Mouse (Mus musculus): ENCODE data around the gene Gm11037. TPM values are rescaled to one million over a fixed set of nuclear protein-coding genes. Genes with fewer than 3 reads are reported as not detected.

Gm11037 gene
- polyA plus RNA-seq, 1 experiment from 2014 or later: not detected

DNA sequence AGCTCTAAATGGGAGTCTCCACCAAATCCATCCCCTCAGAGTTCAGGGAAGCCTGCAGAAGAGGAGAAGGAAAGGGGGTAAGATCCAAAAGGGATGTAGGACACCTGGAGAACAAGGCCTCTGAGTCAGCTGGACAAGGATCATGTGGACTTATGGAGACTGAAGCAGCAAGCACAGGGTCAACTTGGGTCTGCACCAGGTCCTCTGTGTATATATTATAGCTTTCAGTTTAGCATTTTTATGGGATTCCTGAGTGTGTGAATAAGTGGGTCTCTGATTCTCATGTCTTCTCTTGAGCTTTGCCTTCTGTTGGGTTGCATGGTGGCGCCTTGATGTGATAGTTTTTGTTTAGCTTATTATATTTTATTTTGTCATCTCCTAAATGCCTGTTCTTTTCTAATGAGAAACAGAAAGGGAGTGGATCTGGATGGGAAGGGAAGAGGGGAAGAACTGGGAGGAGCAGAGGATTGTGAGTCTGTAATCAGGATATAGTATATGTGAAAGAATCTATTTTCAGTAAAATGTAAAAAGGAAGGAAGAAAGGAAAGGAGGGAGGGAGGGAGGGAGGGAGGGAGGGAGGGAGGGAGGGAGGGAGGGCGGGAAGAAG lies 14.2 kb upstream of the Gm11037 start:
- Histone ChIP-seq H3K36me3 (ENCODE audit: control insufficient read depth, insufficient read depth, low read length) (no peaks in the 10 kb centered on the region), H3K9me3 (ENCODE audit: control insufficient read depth, low read length) (no peaks in the 10 kb centered on the region), H3K4me3 (ENCODE audit: control insufficient read depth in 1 of 2, insufficient read depth in 1 of 2, low read depth in 1 of 2, low read length in 2 of 2) (no peak overlapping the region), H3K27me3 (ENCODE audit: control insufficient read depth, insufficient read depth, low read length) (no peaks in the 10 kb centered on the region), H3K27ac (replicated peaks in 1 of 2; ENCODE audit: control insufficient read depth in 1 of 2, insufficient read depth in 1 of 2, low read depth in 2 of 2, low read length in 2 of 2) (no peak overlapping the region), H3K4me1 (ENCODE audit: control insufficient read depth in 2 of 2, insufficient read depth in 2 of 2, low read length in 2 of 2) (no peaks in the 10 kb centered on the region), H3K4me2 (ENCODE audit: low read length) (no peak overlapping the region), H3K9ac (ENCODE audit: low read length) (no peak overlapping the region)
- 70% methylated on average over 2 of the region's 2 CpGs for WGBS
- no peak for ATAC-seq (ENCODE audit: insufficient number of reproducible peaks, insufficient read depth, low FRiP score, low read depth)

DNA sequence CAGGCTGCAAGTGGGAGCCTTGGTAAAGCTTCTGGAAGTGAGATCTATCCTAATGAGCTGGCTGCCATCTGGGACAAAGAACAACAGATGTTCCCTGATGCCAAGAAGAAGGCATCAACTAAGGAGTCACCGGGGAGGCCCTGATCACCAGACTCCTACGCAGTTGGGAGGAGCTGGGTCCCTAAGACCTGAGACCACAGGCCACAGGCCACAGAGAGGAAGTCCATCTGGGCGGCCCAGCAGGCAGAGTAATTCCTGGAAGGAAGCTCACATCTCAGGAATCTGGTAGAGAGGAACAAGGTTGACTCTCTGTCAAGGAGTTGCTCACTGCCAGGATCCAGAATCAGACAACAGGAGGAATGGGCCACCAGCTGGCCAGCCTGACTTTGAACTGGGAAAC lies 9.1 kb upstream of the Gm11037 start:
- Histone ChIP-seq H3K9me3 (ENCODE audit: control insufficient read depth, low read length) (no peaks in the 10 kb centered on the region), H3K4me1 (ENCODE audit: control insufficient read depth in 2 of 2, insufficient read depth in 2 of 2, low read length in 2 of 2) (peaks cover 6 to 13% of the 10 kb centered on the region in 2 experiments), H3K9ac (ENCODE audit: low read length) (no peak overlapping the region), H3K27me3 (ENCODE audit: control insufficient read depth, insufficient read depth, low read length) (no peaks in the 10 kb centered on the region), H3K4me2 (ENCODE audit: low read length) (no peak overlapping the region), H3K4me3 (ENCODE audit: control insufficient read depth in 1 of 2, insufficient read depth in 1 of 2, low read depth in 1 of 2, low read length in 2 of 2) (no peak overlapping the region), H3K27ac (replicated peaks in 1 of 2; ENCODE audit: control insufficient read depth in 1 of 2, insufficient read depth in 1 of 2, low read depth in 2 of 2, low read length in 2 of 2) (no peak overlapping the region), H3K36me3 (ENCODE audit: control insufficient read depth, insufficient read depth, low read length) (no peaks in the 10 kb centered on the region)
- 56% methylated on average over 3 of the region's 3 CpGs for WGBS
- ATAC-seq (ENCODE audit: insufficient number of reproducible peaks, insufficient read depth, low FRiP score, low read depth): no peak; the same call in 1 of the 2 replicates

DNA sequence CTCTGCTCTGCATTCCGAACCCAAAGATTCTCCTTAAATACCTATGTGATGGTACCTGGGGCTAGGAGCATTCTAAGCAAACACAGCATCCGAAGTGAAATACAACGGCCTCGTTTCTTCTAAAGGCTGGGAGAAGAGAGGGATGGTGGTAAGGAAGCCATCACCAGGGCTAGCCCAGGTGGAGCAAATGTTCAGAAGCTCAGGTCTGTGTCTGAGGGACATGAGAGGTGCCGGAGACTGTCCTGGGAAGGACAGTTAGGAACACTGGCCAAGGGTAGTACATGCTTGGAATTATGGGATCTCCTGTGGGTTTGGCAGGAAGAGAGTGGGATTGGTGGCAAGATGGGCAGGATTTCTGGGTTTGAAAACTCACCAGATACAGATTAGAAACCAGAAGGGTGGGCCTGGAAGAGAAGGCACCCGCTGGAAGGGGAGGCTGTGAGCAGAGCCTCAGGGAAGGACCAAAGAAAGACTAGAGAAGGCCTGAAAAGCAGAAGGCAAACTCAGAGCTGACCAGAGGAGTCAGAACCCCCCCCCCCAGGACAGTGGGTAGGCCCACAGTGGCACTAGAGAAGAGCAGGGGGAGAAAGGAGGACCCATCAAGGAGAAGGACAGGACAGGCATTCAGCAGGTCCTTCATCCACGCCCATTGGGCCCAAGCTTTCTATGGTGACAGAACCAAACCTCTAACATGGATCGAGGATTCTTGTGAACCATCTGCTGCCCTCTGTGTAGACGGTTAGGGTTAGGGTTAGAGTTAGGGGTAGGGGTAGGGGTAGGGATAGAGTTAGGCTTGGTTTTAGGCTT lies 7.9 kb upstream of the Gm11037 start:
- no peaks in the 10 kb centered on the region for H3K36me3 ChIP-seq (ENCODE audit: control insufficient read depth, insufficient read depth, low read length)
- H3K4me3 ChIP-seq (ENCODE audit: control insufficient read depth in 1 of 2, insufficient read depth in 1 of 2, low read depth in 1 of 2, low read length in 2 of 2): no peak overlapping the region
- no peaks in the 10 kb centered on the region for H3K27me3 ChIP-seq (ENCODE audit: control insufficient read depth, insufficient read depth, low read length)
- H3K4me2 ChIP-seq (ENCODE audit: low read length): no peak overlapping the region
- no peak for ATAC-seq (ENCODE audit: insufficient number of reproducible peaks, insufficient read depth, low FRiP score, low read depth)
- 87% methylated on average over 9 of the region's 9 CpGs for whole genome bisulfite sequencing
- H3K27ac ChIP-seq (replicated peaks in 1 of 2; ENCODE audit: control insufficient read depth in 1 of 2, insufficient read depth in 1 of 2, low read depth in 2 of 2, low read length in 2 of 2): no peak overlapping the region
- H3K9ac ChIP-seq (ENCODE audit: low read length): no peak overlapping the region
- no peaks in the 10 kb centered on the region for H3K9me3 ChIP-seq (ENCODE audit: control insufficient read depth, low read length)
- H3K4me1 ChIP-seq (ENCODE audit: control insufficient read depth in 2 of 2, insufficient read depth in 2 of 2, low read length in 2 of 2): peaks cover 6 to 13% of the 10 kb centered on the region in 2 experiments

DNA sequence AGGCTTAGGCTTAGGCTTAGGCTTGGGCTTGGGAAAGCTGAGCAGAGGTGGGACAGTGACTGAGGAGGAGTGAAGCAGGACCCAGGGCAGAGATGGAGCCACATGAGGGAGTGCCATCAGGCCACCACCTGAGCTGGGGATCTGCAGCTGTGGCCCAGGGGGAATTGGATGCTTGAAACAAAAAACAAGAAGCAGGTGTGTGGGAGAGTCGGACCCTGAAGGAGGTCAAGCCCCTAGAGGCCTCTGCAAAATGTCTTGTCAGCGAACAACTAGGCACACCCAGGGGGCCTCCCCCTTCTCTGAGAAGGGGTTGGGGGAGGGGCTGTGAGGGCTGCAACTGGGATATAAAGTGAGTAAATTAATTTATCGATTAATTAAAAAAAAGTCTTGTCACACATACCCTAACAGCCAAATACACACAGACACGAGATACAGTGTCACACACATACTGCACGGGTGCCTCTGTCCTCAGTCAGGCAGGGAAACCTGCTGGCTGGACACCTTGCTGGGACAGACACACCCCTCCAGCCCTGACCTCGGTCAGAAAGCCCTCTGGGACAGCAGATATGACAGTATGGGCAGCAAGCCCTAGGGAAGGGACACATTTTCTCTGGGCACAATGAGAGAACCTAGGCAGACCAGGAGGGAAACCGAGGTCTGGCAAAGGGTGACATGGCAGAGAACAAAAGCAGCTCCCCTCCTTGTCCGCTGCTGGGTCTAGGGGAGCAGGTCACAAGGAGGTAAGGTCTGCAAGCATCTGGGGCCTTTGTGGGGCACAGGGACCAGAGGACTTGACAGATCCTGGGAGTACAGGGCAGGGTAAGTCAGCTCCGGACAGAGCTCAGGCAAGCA lies 7.1 kb upstream of the Gm11037 start:
- peak overlapping the region; percentile 91 for H3K4me2 ChIP-seq (ENCODE audit: low read length)

DNA sequence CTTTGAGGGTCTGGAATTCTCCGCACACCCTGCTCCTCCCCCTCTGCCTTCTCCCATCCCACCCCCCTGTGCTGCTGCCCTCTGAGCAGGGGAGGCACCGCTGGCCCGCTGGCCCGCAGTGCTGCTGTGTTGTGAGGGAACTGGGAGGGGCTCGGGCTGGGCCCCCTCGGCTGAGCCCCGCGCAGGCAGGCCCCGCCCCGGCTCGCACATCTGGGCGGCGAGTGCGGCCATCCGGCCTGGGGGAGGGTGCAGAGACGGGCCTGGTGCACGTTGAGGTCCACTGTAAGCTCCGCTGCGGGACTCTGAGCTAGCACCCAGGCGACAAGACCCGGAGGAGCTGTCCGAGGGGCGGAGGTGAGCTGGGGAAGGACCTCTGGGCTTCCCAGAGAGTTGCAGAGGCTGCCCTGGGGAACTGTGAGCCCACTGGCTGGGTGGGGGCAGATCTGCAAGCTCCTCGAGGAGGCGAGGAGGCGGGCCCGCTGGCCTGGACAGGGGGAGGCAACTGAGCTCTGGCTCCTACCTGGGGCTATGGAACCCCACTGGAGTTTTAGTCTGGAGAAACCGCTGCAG lies 6.1 kb upstream of the Gm11037 start, which contains the start of gene Hspa12b:
Gene Hspa12b (plus strand): TSS at position 120 of the 570 bp plus-strand sequence.
- peak within 1 kb of the TSS; percentile 50 to 58 for H3K4me3 ChIP-seq (ENCODE audit: control insufficient read depth in 1 of 2, insufficient read depth in 1 of 2, low read depth in 1 of 2, low read length in 2 of 2)
- H3K27ac ChIP-seq (replicated peaks in 1 of 2; ENCODE audit: control insufficient read depth in 1 of 2, insufficient read depth in 1 of 2, low read depth in 2 of 2, low read length in 2 of 2): peak within 1 kb of the TSS in 1 of 2 experiments; percentile 62; a peak in 2 of 4 replicates
- no peaks in the 10 kb centered on the region for H3K9me3 ChIP-seq (ENCODE audit: control insufficient read depth, low read length)
- peak within 1 kb of the TSS; percentile 91 for H3K4me2 ChIP-seq (ENCODE audit: low read length)
- peak within 1 kb of the TSS; percentile 81 for H3K9ac ChIP-seq (ENCODE audit: low read length)
- H3K4me1 ChIP-seq (ENCODE audit: control insufficient read depth in 2 of 2, insufficient read depth in 2 of 2, low read length in 2 of 2): peaks cover 6 to 18% of the 10 kb centered on the region in 2 experiments
- peak; percentile 92 for ATAC-seq (ENCODE audit: insufficient number of reproducible peaks, insufficient read depth, low FRiP score, low read depth)
- H3K27me3 ChIP-seq (ENCODE audit: control insufficient read depth, insufficient read depth, low read length): no peaks in the 10 kb centered on the region
- H3K36me3 ChIP-seq (ENCODE audit: control insufficient read depth, insufficient read depth, low read length): no peaks in the 10 kb centered on the region
- under 1% methylated on average over 28 of the region's 28 CpGs for WGBS

More for the DNA sequence above, 7.1 kb upstream of the Gm11037 start:
- 57% methylated on average over 9 of the region's 9 CpGs for WGBS
- Histone ChIP-seq H3K4me1 (ENCODE audit: control insufficient read depth in 2 of 2, insufficient read depth in 2 of 2, low read length in 2 of 2) (peaks cover 6 to 13% of the 10 kb centered on the region in 2 experiments), H3K9ac (ENCODE audit: low read length) (peak overlapping the region; percentile 81; the same call in 1 of the 2 replicates), H3K36me3 (ENCODE audit: control insufficient read depth, insufficient read depth, low read length) (no peaks in the 10 kb centered on the region), H3K9me3 (ENCODE audit: control insufficient read depth, low read length) (no peaks in the 10 kb centered on the region), H3K4me3 (ENCODE audit: control insufficient read depth in 1 of 2, insufficient read depth in 1 of 2, low read depth in 1 of 2, low read length in 2 of 2) (no peak overlapping the region), H3K27me3 (ENCODE audit: control insufficient read depth, insufficient read depth, low read length) (no peaks in the 10 kb centered on the region), H3K27ac (replicated peaks in 1 of 2; ENCODE audit: control insufficient read depth in 1 of 2, insufficient read depth in 1 of 2, low read depth in 2 of 2, low read length in 2 of 2) (no peak overlapping the region)
- ATAC-seq (ENCODE audit: insufficient number of reproducible peaks, insufficient read depth, low FRiP score, low read depth): no peak

DNA sequence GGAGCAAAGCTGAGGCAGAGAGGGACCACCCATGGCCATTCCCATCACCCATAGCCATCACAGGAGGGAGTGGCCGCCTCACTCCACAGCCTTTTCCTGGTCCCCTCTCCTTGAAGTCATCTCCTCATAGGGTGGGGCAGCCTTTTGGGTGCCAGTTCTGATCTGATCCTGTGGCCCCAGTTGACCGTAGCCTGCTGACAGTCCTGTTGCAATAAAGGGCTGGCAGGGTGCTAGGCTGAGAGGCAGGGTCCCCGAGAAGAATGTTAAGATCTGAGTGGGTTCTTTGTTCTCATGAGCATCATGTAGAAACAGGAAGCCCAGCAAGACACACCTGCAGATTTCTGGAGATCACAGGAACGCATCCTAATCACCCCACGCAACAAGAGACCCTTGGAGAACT lies 5.1 kb upstream of the Gm11037 start:
- no peaks in the 10 kb centered on the region for H3K9me3 ChIP-seq (ENCODE audit: control insufficient read depth, low read length)
- WGBS: 82% methylated on average over 5 of the region's 5 CpGs
- H3K36me3 ChIP-seq (ENCODE audit: control insufficient read depth, insufficient read depth, low read length): no peaks in the 10 kb centered on the region
- no peak overlapping the region for H3K27ac ChIP-seq (replicated peaks in 1 of 2; ENCODE audit: control insufficient read depth in 1 of 2, insufficient read depth in 1 of 2, low read depth in 2 of 2, low read length in 2 of 2)
- H3K27me3 ChIP-seq (ENCODE audit: control insufficient read depth, insufficient read depth, low read length): no peaks in the 10 kb centered on the region
- peak overlapping the region; percentile 50 to 58; a peak in 3 of 4 replicates for H3K4me3 ChIP-seq (ENCODE audit: control insufficient read depth in 1 of 2, insufficient read depth in 1 of 2, low read depth in 1 of 2, low read length in 2 of 2)
- H3K4me1 ChIP-seq (ENCODE audit: control insufficient read depth in 2 of 2, insufficient read depth in 2 of 2, low read length in 2 of 2): peaks cover 6 to 18% of the 10 kb centered on the region in 2 experiments
- H3K9ac ChIP-seq (ENCODE audit: low read length): peak overlapping the region; percentile 81; the same call in 1 of the 2 replicates
- ATAC-seq (ENCODE audit: insufficient number of reproducible peaks, insufficient read depth, low FRiP score, low read depth): no peak
- H3K4me2 ChIP-seq (ENCODE audit: low read length): peak overlapping the region; percentile 91

DNA sequence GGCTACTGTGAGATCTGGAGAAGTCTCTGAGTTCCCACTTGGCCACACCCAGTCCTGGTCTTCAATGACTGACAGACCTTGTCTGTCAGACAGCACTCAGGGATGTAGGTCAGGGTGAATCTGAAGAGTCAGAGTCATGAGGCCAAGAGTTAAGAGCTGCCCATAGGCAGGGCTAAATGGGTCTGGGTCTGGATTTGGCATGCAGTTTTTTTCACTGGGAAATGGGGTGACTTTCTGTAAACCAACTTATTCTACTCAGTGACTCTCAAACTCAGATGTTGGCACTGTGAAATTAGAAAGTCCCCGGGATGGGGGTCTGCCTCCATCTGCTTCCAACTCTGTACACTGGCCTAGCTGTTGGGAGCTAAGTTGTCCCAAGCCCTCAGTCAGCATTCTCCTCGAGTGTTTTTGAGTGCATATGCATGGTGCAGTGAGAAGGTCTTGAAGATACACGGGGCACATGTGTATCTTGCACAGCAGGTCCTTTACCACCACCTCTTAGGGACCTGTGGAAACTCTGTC lies 4.6 kb upstream of the Gm11037 start:
- H3K4me1 ChIP-seq (ENCODE audit: control insufficient read depth in 2 of 2, insufficient read depth in 2 of 2, low read length in 2 of 2): peaks cover 6 to 18% of the 10 kb centered on the region in 2 experiments
- 71% methylated on average over 3 of the region's 3 CpGs for WGBS
- peak overlapping the region; percentile 91 for H3K4me2 ChIP-seq (ENCODE audit: low read length)
- 0 out of 2 replicates have a peak overlapping the region, but pooled peaks have one; percentile 6 for H3K9ac ChIP-seq (ENCODE audit: low read length)
- no peaks in the 10 kb centered on the region for H3K27me3 ChIP-seq (ENCODE audit: control insufficient read depth, insufficient read depth, low read length)
- H3K36me3 ChIP-seq (ENCODE audit: control insufficient read depth, insufficient read depth, low read length): no peaks in the 10 kb centered on the region
- ATAC-seq (ENCODE audit: insufficient number of reproducible peaks, insufficient read depth, low FRiP score, low read depth): no peak
- H3K4me3 ChIP-seq (ENCODE audit: control insufficient read depth in 1 of 2, insufficient read depth in 1 of 2, low read depth in 1 of 2, low read length in 2 of 2): peak overlapping the region in 1 of 2 experiments; percentile 58; a peak in 2 of 4 replicates
- H3K9me3 ChIP-seq (ENCODE audit: control insufficient read depth, low read length): no peaks in the 10 kb centered on the region
- H3K27ac ChIP-seq (replicated peaks in 1 of 2; ENCODE audit: control insufficient read depth in 1 of 2, insufficient read depth in 1 of 2, low read depth in 2 of 2, low read length in 2 of 2): no peak overlapping the region
